Mouse (Mus musculus) CD4-positive helper T cell, adult 2 months (primary cell): Measurements from ENCODE around the gene Muc5b.

Experiments
- DNase-seq: peaks from one replicate; pipeline ENCODE4 v3.0.0-alpha.2; 2012; ENCODE audit warnings: low read depth, missing footprints, low spot score

Gene Muc5b

DNA sequence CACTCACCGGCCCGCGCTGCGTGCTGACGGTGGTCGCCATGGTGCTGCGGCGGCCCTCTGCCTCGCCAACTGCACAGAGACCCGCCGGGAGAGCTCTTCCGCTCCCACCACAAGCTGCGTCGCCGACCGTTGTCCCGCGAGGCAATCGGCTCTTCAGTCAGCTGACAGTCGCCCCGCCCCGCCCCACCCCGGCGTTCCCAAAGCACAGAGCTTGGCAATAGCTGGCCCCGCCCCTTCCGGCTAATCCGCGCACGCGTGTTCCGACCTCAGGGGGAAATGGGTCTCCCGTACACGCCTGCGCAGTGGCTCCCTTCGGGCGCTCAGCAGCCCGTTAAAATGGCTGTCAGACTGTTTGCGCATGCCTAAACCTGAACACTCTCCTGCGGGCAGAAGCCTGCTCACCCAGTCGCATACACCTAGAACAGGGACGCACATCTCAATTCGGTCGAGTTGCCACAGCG lies 63.4 kb downstream of the Muc5b start:
- peak; percentile 99 for DNase-seq

DNA sequence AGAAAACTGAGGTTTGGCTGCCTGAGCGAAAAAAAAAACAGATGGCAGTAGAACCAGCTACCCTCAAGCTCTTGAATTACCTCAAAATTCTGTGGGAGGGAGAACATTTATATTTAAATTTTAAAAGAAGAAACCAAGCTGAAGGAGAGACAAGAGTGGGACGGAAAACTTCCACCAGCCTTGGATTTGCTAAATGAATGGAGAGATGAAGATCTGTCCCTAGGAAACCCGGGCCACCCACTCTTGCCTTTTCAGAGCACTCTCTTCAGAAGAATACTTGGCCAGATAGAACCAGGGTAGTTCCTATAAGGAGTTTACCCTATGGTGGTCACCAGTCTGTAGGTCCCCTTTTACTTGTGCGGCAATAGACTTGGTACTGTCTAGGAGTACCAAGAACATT lies 63.9 kb downstream of the Muc5b start:
- DNase-seq: no peak

DNA sequence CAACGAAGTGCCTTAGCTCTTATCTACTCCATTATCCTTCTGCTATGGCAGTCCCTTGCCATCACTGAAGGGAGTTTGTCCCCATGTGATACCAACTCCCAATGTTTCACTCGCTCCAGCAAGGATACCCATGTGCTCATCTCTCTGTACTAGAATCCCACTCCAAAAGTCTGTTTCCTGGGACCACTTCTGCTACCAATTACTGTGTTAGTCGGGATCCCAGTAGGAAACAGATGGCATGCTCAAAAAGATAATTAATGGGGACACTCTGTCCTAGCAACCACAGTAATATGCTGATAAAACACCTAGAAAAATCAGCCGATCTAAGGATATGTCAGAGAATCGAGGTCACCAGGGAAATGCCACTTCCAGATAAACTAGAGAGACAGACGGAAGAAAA lies 69.7 kb downstream of the Muc5b start:
- DNase-seq: no peak

DNA sequence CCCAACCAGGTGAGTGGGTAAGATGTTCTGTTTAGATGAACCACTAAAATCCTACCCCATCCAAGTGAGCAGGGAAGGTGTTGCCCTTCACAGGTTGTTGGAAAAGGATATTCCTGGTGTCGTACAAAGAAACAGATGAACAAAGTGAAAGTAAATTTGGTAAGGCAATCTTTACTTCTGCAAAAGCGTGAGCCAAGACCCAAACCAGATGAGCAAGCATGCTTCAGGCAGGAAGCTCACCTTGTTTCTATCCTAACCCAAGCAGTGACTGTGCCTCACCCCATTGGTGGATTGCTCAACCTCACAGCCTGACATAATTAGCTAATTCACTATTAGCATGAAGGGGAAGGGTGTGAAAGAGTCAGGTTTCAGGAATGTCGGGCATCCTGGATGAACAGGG lies 72.4 kb downstream of the Muc5b start:
- no peak for DNase-seq

DNA sequence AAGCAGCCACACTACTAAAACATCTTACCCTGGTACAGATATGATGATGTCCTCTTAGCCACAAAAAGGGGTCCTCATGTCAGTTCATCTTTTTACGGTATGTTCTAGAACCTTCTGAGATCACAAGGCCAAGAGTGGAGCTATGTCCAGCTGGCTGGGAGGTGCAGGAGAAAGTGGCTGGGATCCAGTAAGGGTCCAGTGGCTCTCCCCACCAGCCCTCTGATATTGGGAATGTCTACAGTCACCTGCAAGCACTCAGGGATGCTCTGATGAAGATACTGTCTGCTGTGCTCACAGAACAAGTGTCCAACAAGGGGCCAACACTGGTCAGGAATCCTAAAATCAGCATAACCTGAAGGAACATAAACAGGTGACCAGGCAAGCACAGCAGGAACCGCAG lies 79.5 kb downstream of the Muc5b start, which contains the start of gene Tollip:
Gene Tollip, minus strand, starts transcription at position 101 of the 400 bp plus-strand sequence.
- DNase-seq: no peak
